Mouse (Mus musculus) layer of hippocampus, postnatal 10 days (tissue): ENCODE measurements around the gene Tmcc1. TPM values are rescaled to one million over a fixed set of nuclear protein-coding genes. Genes with fewer than 3 reads are reported as not detected.
"Not testable (repeated sequence)": the region's sequence is repeated elsewhere in the genome, so short reads cannot be mapped to it uniquely, and the experiment has no call there.

Experiments used
- DNase-seq, 2 experiments: peaks; one replicate each; pipeline ENCODE4 v3.0.0; 2021; ENCODE audit warnings: low spot score in 2 of 2
- total RNA-seq, 2 experiments: library from RNA; stranded (reverse); gene quantifications; 2 replicates each; pipeline ENCODE4 v1.2.3; 2021

Gene Tmcc1
- total RNA-seq, 2 experiments from 2014 or later = 63.9 to 69.1 TPM

GRCm38 (mm10) chr6:116154854-116155624 lies 38.2 kb downstream of the Tmcc1 start:
- no peak for DNase-seq

- no peak for DNase-seq
Measured at GRCm38 (mm10) chr6:116147386-116147785, 45.9 kb downstream of the Tmcc1 start.

DNA sequence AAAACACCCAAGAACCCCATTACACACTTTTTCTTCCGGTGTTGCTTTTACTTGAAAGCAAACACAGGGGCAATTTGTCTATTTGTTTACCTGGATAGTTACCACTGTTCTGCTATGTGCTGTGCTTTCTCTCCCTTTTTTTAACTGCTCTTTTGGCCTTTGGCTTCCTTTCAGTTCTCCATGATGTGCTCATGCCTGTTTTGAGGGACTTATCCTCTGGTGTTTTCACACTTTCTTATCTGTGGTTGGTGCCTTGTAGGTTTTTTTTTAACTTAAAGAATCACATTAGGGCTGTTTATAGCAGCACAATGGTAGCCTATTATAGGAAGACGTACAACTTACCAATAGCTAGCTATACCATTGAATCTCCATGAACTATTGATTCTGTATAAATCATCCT lies 51.6 kb downstream of the Tmcc1 start:
- no peak for DNase-seq

GRCm38 (mm10) chr6:116140782-116141181 lies 52.5 kb downstream of the Tmcc1 start:
- no peak for DNase-seq

DNA sequence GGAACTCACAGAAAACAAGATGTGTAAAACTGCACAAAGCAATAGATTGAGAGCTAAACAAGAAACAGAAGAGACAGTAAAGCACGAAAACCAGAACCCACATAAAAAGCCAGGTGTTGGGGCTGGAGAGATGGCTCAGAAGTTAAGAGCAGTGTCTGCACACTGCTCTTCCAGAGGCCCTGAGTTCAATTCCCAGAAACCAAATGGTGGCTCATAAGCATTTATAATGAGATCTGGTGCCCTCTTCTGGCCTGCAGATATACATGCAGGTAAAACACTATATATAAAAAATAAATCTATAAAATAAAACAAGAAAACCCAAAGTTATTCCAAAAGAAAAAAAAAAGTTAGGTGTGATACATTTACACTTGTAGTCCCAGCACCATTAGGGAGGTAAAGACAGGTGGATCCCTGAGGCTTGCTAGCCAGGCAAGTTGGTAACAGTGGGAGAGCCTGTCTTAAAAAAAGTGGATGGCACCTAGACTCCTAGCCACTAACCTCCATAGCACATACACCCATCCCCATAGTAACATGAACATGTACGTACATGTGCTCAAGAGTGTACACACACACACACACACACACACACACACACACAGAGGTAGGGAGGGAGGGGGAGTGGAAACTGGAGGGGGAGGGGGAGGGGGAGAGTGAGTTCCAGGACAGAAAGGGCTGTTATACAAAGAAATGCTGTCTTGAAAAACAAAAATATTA lies 54.0 kb downstream of the Tmcc1 start:
- no peak for DNase-seq

GRCm38 (mm10) chr6:116135971-116136632 lies 57.2 kb downstream of the Tmcc1 start:
- DNase-seq = peak in 1 of 2 experiments; percentile 35

GRCm38 (mm10) chr6:116133756-116134155 lies 59.5 kb downstream of the Tmcc1 start:
- DNase-seq = no peak

DNA sequence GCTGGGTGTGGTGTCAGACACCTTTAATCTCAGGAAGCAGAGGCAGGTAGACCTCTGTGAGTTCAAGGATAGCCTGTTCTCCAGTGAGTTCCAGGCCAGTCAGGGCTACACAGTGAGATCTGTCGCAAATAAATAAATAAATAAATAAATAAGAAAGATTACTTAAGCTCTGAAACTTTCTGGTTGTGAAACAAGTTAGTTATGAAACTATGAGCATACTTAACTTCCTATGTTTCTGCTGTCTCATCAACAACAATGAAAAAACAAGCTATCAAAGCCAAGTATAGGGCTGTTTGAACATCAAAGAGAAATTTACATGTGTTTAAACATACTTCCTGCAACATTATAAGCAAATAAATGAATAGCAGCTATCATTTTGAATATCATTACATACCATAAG lies 61.5 kb downstream of the Tmcc1 start:
- no peak for DNase-seq

DNA sequence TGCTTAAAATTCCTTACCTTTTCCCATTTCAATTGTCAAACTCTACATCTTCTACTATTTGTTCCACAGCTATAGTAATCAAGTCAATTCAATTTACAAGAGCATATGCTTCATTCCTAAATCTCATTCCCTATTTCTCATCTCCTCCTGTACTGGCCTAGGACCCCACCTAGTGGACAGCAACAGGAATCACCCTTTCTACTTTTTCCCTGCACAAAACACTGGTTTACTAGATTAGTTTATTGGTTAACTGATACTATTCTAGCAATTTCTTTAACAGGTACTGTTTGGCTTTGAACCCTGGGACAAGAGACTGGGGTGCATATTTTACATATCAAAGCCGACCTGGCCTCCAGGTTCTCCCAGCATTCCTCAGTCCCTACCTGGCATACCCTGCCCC lies 64.6 kb downstream of the Tmcc1 start:
- peak in 1 of 2 experiments; percentile 28 for DNase-seq

GRCm38 (mm10) chr6:116127918-116128443 lies 65.3 kb downstream of the Tmcc1 start:
- DNase-seq = no peak

DNA sequence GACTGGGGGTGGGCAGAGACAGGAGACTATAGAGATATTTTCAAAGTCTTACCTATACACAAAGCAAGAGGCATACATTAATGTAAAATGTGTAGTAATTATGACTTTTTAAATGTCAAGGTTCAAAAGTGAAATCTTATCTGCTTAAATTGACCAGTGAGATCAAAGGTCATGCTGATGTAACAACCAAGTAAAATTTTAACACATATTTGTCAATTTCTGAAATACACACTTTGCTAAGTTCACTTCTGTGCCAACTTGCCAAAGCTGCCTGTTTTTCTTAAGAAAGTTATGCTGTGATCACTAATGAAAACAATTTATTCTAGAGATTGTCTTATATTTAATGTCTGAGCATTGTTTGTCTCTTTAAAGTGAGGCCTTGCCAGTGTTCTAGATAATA lies 66.7 kb downstream of the Tmcc1 start:
- DNase-seq = no peak

GRCm38 (mm10) chr6:116122881-116123280 lies 70.4 kb downstream of the Tmcc1 start:
- DNase-seq = no peak

DNA sequence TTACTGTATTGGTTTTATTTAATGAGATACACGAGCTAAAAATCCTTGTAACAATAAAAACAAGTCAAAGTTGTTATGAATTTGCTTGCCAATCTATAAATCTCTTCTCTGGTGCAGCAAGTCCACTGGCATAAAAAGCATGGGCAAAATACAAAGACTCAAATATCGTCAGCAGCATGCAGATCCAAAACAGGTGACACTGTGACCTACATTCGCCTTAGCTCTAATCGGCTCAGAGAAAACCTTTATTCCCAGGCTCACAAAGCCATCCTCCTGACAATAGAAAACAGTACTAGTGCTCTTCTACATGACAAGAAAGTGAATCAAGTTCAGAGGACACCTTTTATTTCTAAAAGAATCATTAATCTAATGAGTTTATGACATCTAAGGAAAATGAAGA lies 73.6 kb downstream of the Tmcc1 start:
- no peak for DNase-seq

GRCm38 (mm10) chr6:116116634-116117033 lies 76.7 kb downstream of the Tmcc1 start:
- DNase-seq = not testable (repeated sequence)

GRCm38 (mm10) chr6:116110588-116110987 lies 82.7 kb downstream of the Tmcc1 start:
- no peak for DNase-seq

DNA sequence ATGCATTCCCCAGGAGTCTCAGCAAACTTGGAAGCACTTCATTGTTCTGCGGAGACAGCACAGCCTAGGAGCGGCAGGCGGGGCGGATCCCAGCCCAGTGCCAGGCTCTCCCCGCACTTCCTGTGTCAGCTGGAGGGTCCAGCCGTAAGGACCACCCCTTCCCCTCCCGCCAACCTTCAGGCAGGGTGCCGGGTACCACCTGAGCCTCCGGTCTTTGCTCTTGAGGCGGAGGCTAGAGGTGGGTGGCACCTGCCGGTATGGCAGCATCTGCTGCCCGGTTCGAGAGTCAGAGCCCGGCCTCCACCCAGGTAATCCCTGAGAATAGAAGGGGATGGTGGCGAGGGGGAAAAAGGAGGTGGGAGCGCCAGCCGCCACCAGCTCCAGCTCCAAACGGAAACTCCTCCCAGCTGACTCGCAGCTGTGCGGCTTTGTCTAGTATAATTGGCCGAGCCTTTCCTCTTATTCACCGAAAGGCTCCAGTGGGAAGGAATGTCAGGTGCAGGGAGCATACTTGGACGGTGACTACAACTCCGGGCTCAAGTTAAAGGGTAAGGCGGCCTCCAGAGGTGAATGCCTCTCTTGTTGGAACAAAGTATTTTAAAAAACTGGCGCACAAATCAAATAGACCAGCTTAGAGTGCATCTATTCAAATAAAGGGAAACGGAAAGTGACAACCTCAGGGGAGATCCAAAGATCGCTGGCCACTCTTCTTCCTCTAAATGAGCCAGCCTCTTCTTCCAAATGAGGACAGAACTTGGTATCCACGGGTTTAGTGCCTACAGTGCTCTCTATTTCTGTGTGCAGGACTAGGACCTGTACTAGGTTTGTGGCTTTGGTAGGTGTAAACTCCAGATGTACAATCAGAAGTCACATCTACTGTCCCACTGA lies 85.6 kb downstream of the Tmcc1 start:
- peak; percentile 20 to 47 for DNase-seq

- DNase-seq = no peak
Measured at GRCm38 (mm10) chr6:116106967-116107470, 86.3 kb downstream of the Tmcc1 start.

- DNase-seq = no peak
Measured at GRCm38 (mm10) chr6:116097579-116097978, 95.7 kb downstream of the Tmcc1 start.

- DNase-seq = no peak
Measured at GRCm38 (mm10) chr6:116089402-116089801, 103.9 kb downstream of the Tmcc1 start.

DNA sequence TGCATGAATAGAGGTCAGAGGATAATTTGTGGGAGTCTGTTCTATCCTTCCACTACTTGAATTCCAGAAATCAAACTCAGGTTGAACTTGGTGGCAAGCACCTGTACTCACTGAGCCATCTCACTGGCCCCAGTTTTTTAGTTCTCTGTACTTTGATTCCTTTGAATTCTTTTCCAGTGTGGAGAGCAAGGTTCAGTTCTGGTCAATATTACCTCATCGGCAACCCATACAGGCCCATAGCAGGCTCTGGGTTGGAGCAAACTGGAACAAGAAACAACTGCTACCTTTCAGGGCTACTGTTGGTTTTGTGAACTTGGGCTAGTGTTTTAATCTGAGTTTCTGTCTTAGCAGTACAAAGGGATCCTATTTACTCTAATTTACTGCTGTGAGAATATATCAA lies 107.2 kb downstream of the Tmcc1 start:
- no peak for DNase-seq

DNA sequence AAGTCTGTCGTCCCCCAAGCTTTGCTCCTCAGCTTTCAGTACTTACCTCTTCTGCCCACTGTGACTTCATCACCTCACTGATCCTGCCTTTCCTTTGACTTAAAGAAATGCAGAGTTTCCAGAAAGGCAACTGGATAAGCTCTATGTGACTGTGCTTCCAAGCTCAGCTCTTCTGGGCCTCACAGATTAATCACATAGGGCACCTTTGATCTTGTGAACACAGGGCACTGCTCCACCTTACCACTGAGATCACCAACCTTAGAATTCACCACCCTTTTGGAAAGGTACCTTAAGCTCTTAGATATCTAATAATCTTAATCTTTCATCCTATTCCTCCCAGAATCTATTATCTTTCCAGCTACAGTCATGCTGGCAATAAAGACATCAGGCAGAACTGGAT lies 111.0 kb downstream of the Tmcc1 start:
- no peak for DNase-seq
